ENCODE assay signal across 8 mouse cellular contexts in genomic region chr5:21735584-21735983, GRCm38 (mm10). TPM values are rescaled to one million over a fixed set of nuclear protein-coding genes. Genes with fewer than 3 reads are reported as not detected.
DNase-seq lines count a peak whose midpoint lies in the region; ATAC-seq and TF ChIP-seq lines count a peak whose summit lies in the region.

No protein-coding gene starts in this region.

- no peak overlapping the region for H3K4me3 ChIP-seq in forebrain, embryonic 12.5 days (replicated peaks)
- 0 out of 2 replicates have a peak overlapping the region, but pooled peaks have one; percentile 23 for H3K4me3 ChIP-seq in lung, postnatal 0 days (ENCODE audit: low read depth, low read length)

- no peaks in the 10 kb centered on the region for H3K9me3 ChIP-seq in forebrain, embryonic 12.5 days
- no peaks in the 10 kb centered on the region for H3K9me3 ChIP-seq in lung, postnatal 0 days (ENCODE audit: low read length)

- 27% methylated on average over 10 of the region's 10 CpGs for WGBS in forebrain, embryonic 12.5 days
- WGBS in lung, postnatal 0 days: 25% methylated on average over 10 of the region's 10 CpGs

- peak; percentile 85 for TF ChIP-seq CTCF in lung, postnatal 0 days (IDR thresholded peaks at IDR 0.05)

- H3K9ac ChIP-seq in forebrain, embryonic 12.5 days: no peak overlapping the region
- no peak overlapping the region for H3K9ac ChIP-seq in lung, postnatal 0 days (replicated peaks; ENCODE audit: low read depth)

- peak; percentile 85 for DNase-seq in MN1 (ENCODE audit: low spot score)
- peak; percentile 25 for DNase-seq in c-Kit-negative CD71-positive TER-119-positive erythroid progenitor cells, embryonic 14.5 days (ENCODE audit: low read depth, low spot score)
- peak; percentile 88 for DNase-seq in heart, postnatal 4 days
- DNase-seq in layer of hippocampus, postnatal 10 days (ENCODE audit: low spot score in 2 of 2): peak; percentile 73
- DNase-seq in lung, postnatal 0 days (ENCODE audit: low spot score): peak; percentile 75
- peak; percentile 58 to 78 for DNase-seq in right cerebral cortex, postnatal 10 days (ENCODE audit: low spot score in 2 of 2)
- DNase-seq in urinary bladder, postnatal 4 days (ENCODE audit: low spot score in 2 of 2): peak; percentile 45 to 83

- peak overlapping the region; percentile 36; the same call in 1 of the 2 replicates for H3K27ac ChIP-seq in forebrain, embryonic 12.5 days
- H3K27ac ChIP-seq in lung, postnatal 0 days (ENCODE audit: low read length): no peak overlapping the region

- 0 out of 2 replicates have a peak overlapping the region, but pooled peaks have one; percentile 2 for H3K4me2 ChIP-seq in forebrain, embryonic 12.5 days
- peak overlapping the region; percentile 34 for H3K4me2 ChIP-seq in lung, postnatal 0 days (replicated peaks; ENCODE audit: low read depth, low read length)

- H3K27me3 ChIP-seq in forebrain, embryonic 12.5 days: no peaks in the 10 kb centered on the region
- no peaks in the 10 kb centered on the region for H3K27me3 ChIP-seq in lung, postnatal 0 days (replicated peaks; ENCODE audit: insufficient read depth, low read length)

- peaks cover 59% of the 10 kb centered on the region for H3K4me1 ChIP-seq in forebrain, embryonic 12.5 days
- H3K4me1 ChIP-seq in lung, postnatal 0 days (ENCODE audit: insufficient read depth, low read depth, low read length): peaks cover 10% of the 10 kb centered on the region; the same call in 1 of the 2 replicates

- no peak for ATAC-seq in forebrain, embryonic 12.5 days (ENCODE audit: low FRiP score)
- peak; percentile 32; the same call in 1 of the 2 replicates for ATAC-seq in lung, postnatal 0 days

- TF ChIP-seq EP300 in lung, postnatal 0 days (IDR thresholded peaks at IDR 0.05): no peak

- peaks cover 22% of the 10 kb centered on the region for H3K36me3 ChIP-seq in forebrain, embryonic 12.5 days (replicated peaks)
- peaks cover 4% of the 10 kb centered on the region; the same call in 1 of the 2 replicates for H3K36me3 ChIP-seq in lung, postnatal 0 days (ENCODE audit: insufficient read depth, low read length)

RNA-seq across cellular contexts. Expression of gene Pmpcb, which starts 1.4 kb away (rescaled TPM):
- 88.5 and 94.9 TPM in 2 replicates for polyA plus RNA-seq in forebrain, embryonic 12.5 days (2016; fragmentation: Nextera tagmentation; extraction: Ambion mirVana)
- total RNA-seq in heart, postnatal 4 days (2021): 100 to 1,000 TPM; 211 to 228 TPM
- 10 to 100 TPM; 64.6 to 66.2 TPM for total RNA-seq in layer of hippocampus, postnatal 10 days (2021)
- polyA plus RNA-seq in lung, postnatal 0 days (2015; fragmentation: Nextera tagmentation; extraction: Ambion mirVana): 41.8 and 49.0 TPM in 2 replicates

RNA-seq across cellular contexts. Expression of gene Napepld, which starts 34.4 kb away (rescaled TPM):
- polyA plus RNA-seq in forebrain, embryonic 12.5 days (2016; fragmentation: Nextera tagmentation; extraction: Ambion mirVana): 12.6 and 13.5 TPM in 2 replicates
- total RNA-seq in heart, postnatal 4 days (2021): 1 to 10 TPM; 6.4 to 7.5 TPM
- 1 to 10 TPM; 6.6 to 7.1 TPM for total RNA-seq in layer of hippocampus, postnatal 10 days (2021)
- polyA plus RNA-seq in lung, postnatal 0 days (2015; fragmentation: Nextera tagmentation; extraction: Ambion mirVana): 2.1 and 2.5 TPM in 2 replicates

RNA-seq across cellular contexts. Expression of gene Dnajc2, which starts 49.5 kb away (rescaled TPM):
- 94.3 and 97.1 TPM in 2 replicates for polyA plus RNA-seq in forebrain, embryonic 12.5 days (2016; fragmentation: Nextera tagmentation; extraction: Ambion mirVana)
- total RNA-seq in heart, postnatal 4 days (2021): 10 to 100 TPM; 25.9 to 27.6 TPM
- 10 to 100 TPM; 38.4 to 41.8 TPM for total RNA-seq in layer of hippocampus, postnatal 10 days (2021)
- polyA plus RNA-seq in lung, postnatal 0 days (2015; fragmentation: Nextera tagmentation; extraction: Ambion mirVana): 34.2 and 35.4 TPM in 2 replicates

RNA-seq across cellular contexts. Expression of gene Psmc2, which starts 49.5 kb away (rescaled TPM):
- polyA plus RNA-seq in forebrain, embryonic 12.5 days (2016; fragmentation: Nextera tagmentation; extraction: Ambion mirVana): 214 and 221 TPM in 2 replicates
- 10 to 100 TPM; 94.1 to 96.3 TPM for total RNA-seq in heart, postnatal 4 days (2021)
- total RNA-seq in layer of hippocampus, postnatal 10 days (2021): 100 to 1,000 TPM; 112 to 119 TPM
- 105 and 108 TPM in 2 replicates for polyA plus RNA-seq in lung, postnatal 0 days (2015; fragmentation: Nextera tagmentation; extraction: Ambion mirVana)

Comparison
In these comparisons a context has a peak if more than half of its experiments do, and no peak if none do; other contexts are left out.
1. DNase-seq: peak in every context shown above with its lines; median percentile 88 in heart, postnatal 4 days; 85 in MN1; 75 in lung, postnatal 0 days; 73 in layer of hippocampus, postnatal 10 days; 68 in right cerebral cortex, postnatal 10 days; 64 in urinary bladder, postnatal 4 days; 25 in c-Kit-negative CD71-positive TER-119-positive erythroid progenitor cells, embryonic 14.5 days.